Mouse (Mus musculus) adrenal gland (tissue): ENCODE results near the gene Nt5c.
"Not testable (repeated sequence)": the region's sequence is repeated elsewhere in the genome, so short reads cannot be mapped to it uniquely, and the experiment has no call there.

ENCODE experiments used
- intact Hi-C: fragments of 180-260 bp; cut with DNase I; formaldehyde crosslinking; loops from one replicate; pipeline ENCODE4 v1.15.1; 2025

Nt5c gene

GRCm38 (mm10) chr11:115473626-115474275, 17.9 kb downstream of the Nt5c start:
- intact Hi-C loops: loop anchor here (1.0 to 2.0 kb wide), 2 partner anchors 45 to 116 kb away; no protein-coding TSS in a partner anchor

- intact Hi-C loops: loop anchor here (2.0 kb wide), 1 partner anchor 43 kb away; no protein-coding TSS in a partner anchor
Observed at GRCm38 (mm10) chr11:115472183-115472582, 19.5 kb downstream of the Nt5c start.

- intact Hi-C loops: no loop called here
Observed at GRCm38 (mm10) chr11:115467217-115467618, 24.4 kb downstream of the Nt5c start.

- intact Hi-C loops: no loop called here
Observed at GRCm38 (mm10) chr11:115464851-115465250, 26.8 kb downstream of the Nt5c start.

- intact Hi-C loops: no loop called here
Observed at GRCm38 (mm10) chr11:115463397-115463796, 28.3 kb downstream of the Nt5c start.

- intact Hi-C loops: no loop called here
Observed at GRCm38 (mm10) chr11:115462243-115462891, 29.3 kb downstream of the Nt5c start, which contains the start of gene Slc16a5. Gene Slc16a5 (plus strand): TSS chr11:115462474.

GRCm38 (mm10) chr11:115461846-115462242, 29.8 kb downstream of the Nt5c start:
- intact Hi-C loops: no loop called here

- intact Hi-C loops: no loop called here
Observed at GRCm38 (mm10) chr11:115460976-115461375, 30.7 kb downstream of the Nt5c start.

- intact Hi-C loops: no loop called here
Observed at GRCm38 (mm10) chr11:115457405-115457804, 34.3 kb downstream of the Nt5c start.

GRCm38 (mm10) chr11:115456182-115456581, 35.5 kb downstream of the Nt5c start:
- intact Hi-C loops: no loop called here

- intact Hi-C loops: no loop called here
Observed at GRCm38 (mm10) chr11:115455619-115456018, 36.0 kb downstream of the Nt5c start.

GRCm38 (mm10) chr11:115454822-115455221, 36.8 kb downstream of the Nt5c start:
- intact Hi-C loops: not testable (repeated sequence)

- intact Hi-C loops: no loop called here
Observed at GRCm38 (mm10) chr11:115453306-115453705, 38.4 kb downstream of the Nt5c start.

- intact Hi-C loops: no loop called here
Observed at GRCm38 (mm10) chr11:115452281-115452860, 39.3 kb downstream of the Nt5c start.

GRCm38 (mm10) chr11:115451781-115452241, 39.9 kb downstream of the Nt5c start:
- intact Hi-C loops: no loop called here

- intact Hi-C loops: no loop called here
Observed at GRCm38 (mm10) chr11:115450176-115450575, 41.5 kb downstream of the Nt5c start.

GRCm38 (mm10) chr11:115448998-115449397, 42.7 kb downstream of the Nt5c start:
- intact Hi-C loops: no loop called here

- intact Hi-C loops: no loop called here
Observed at GRCm38 (mm10) chr11:115448075-115448474, 43.6 kb downstream of the Nt5c start.

- intact Hi-C loops: no loop called here
Observed at GRCm38 (mm10) chr11:115447321-115447885, 44.3 kb downstream of the Nt5c start.

- intact Hi-C loops: no loop called here
Observed at GRCm38 (mm10) chr11:115446906-115447305, 44.8 kb downstream of the Nt5c start.

- intact Hi-C loops: no loop called here
Observed at GRCm38 (mm10) chr11:115441417-115441816, 50.2 kb downstream of the Nt5c start.
